Mouse (Mus musculus) midbrain, embryonic 11.5 days (tissue): ENCODE data around the gene Hyal1. TPM values are rescaled to one million over a fixed set of nuclear protein-coding genes. Genes with fewer than 3 reads are reported as not detected.
A peak's percentile ranks its signal among the peaks of the same experiment; 100 is the strongest.
"Not testable (repeated sequence)": the region's sequence is repeated elsewhere in the genome, so short reads cannot be mapped to it uniquely, and the experiment has no call there.

Experiments
- ATAC-seq: fragments of 200-750 bp; cut with Nextera tagmentation; 2 replicates; pipeline ENCODE4 v1.8.0; 2017; ENCODE audit warnings: moderate TSS enrichment, moderate library complexity; ENCODE audit not compliant: low FRiP score
- DNase-seq: peaks from one replicate; pipeline ENCODE4 v3.0.0; 2015; ENCODE audit warnings: low spot score; ENCODE audit errors: missing footprints
- H3K27ac ChIP-seq: fragments of 300-500 bp; sonication (generic); 2 replicates; pipeline ENCODE4 v1.5.1; 2014; ENCODE audit warnings: low read depth, low read length
- H3K27me3 ChIP-seq: fragments of 300-500 bp; sonication (generic); 2 replicates; pipeline ENCODE4 v1.6.1; 2014; ENCODE audit warnings: mild to moderate bottlenecking, low read length, moderate library complexity, mixed read lengths; ENCODE audit not compliant: control insufficient read depth, insufficient read depth
- H3K36me3 ChIP-seq: fragments of 300-500 bp; sonication (generic); 2 replicates; pipeline ENCODE4 v1.6.1; 2014; ENCODE audit warnings: mild to moderate bottlenecking, low read length, moderate library complexity, mixed read lengths; ENCODE audit not compliant: control insufficient read depth, insufficient read depth
- H3K4me1 ChIP-seq: fragments of 300-500 bp; sonication (generic); 2 replicates; pipeline ENCODE4 v1.6.1; 2014; ENCODE audit warnings: low read length; ENCODE audit not compliant: control insufficient read depth, insufficient read depth
- H3K4me2 ChIP-seq: fragments of 300-500 bp; sonication (generic); 2 replicates; pipeline ENCODE4 v1.6.1; 2014; ENCODE audit warnings: mild to moderate bottlenecking, moderate library complexity
- H3K4me3 ChIP-seq: fragments of 300-500 bp; sonication (generic); 2 replicates; pipeline ENCODE4 v1.5.1; 2014; ENCODE audit warnings: low read depth, low read length
- H3K9ac ChIP-seq: fragments of 300-500 bp; sonication (generic); 2 replicates; pipeline ENCODE4 v1.6.1; 2014; ENCODE audit warnings: low read length
- H3K9me3 ChIP-seq: fragments of 300-500 bp; sonication (generic); 2 replicates; pipeline ENCODE4 v1.6.1; 2016; ENCODE audit warnings: low read length; ENCODE audit not compliant: control insufficient read depth
- WGBS: fragments of 180-500 bp; shearing (Covaris S2); extraction: QIAGEN DNeasy Blood & Tissue Kit; methylation state at CpG from one replicate; pipeline ENCODE4 v1.1.7; 2014; 5-methylcytosine and 5-hydroxymethylcytosine counted together
- polyA plus RNA-seq: library from polyadenylated mRNA; unstranded; fragments of >200 nt; fragmentation: Nextera tagmentation; extraction: Ambion mirVana; gene quantifications from 2 replicates; pipeline ENCODE4 v1.2.1, GENCODE M21; 2014

Hyal1 gene
- polyA plus RNA-seq, 1 experiment from 2014 or later = 4.8 TPM

- peaks cover 27% of the 10 kb centered on the region for H3K4me1 ChIP-seq
- WGBS = under 1% methylated on average over 52 of the region's 53 CpGs
- peak overlapping the region; percentile 93 for H3K4me2 ChIP-seq
- H3K27ac ChIP-seq = peak overlapping the region; percentile 78
- DNase-seq = peak; percentile 100
- no peaks in the 10 kb centered on the region for H3K9me3 ChIP-seq
- peak overlapping the region; percentile 84 for H3K9ac ChIP-seq
- peak overlapping the region; percentile 61 for H3K4me3 ChIP-seq
- peaks cover 7% of the 10 kb centered on the region for H3K36me3 ChIP-seq
- peak; percentile 92 for ATAC-seq
- peaks cover 28% of the 10 kb centered on the region for H3K27me3 ChIP-seq
Observed at GRCm38 (mm10) chr9:107554319-107554825, 22.4 kb upstream of the Hyal1 start.

- Histone ChIP-seq H3K9ac (peak overlapping the region; percentile 84), H3K4me1 (peaks cover 27% of the 10 kb centered on the region), H3K9me3 (no peaks in the 10 kb centered on the region), H3K4me2 (peak overlapping the region; percentile 93), H3K4me3 (peak overlapping the region; percentile 61), H3K36me3 (peaks cover 11% of the 10 kb centered on the region), H3K27me3 (peaks cover 28% of the 10 kb centered on the region), H3K27ac (peak overlapping the region; percentile 78)
- ATAC-seq (no peak; the same call in 1 of the 2 replicates), DNase-seq (peak; percentile 92)
- WGBS = 0% methylated on average over 22 of the region's 23 CpGs
Observed at GRCm38 (mm10) chr9:107555031-107555457, 21.7 kb upstream of the Hyal1 start.

- H3K36me3 ChIP-seq = peaks cover 11% of the 10 kb centered on the region
- peak overlapping the region; percentile 61 for H3K4me3 ChIP-seq
- no peak overlapping the region for H3K27ac ChIP-seq
- no peak for ATAC-seq
- H3K4me1 ChIP-seq = peaks cover 27% of the 10 kb centered on the region
- peak overlapping the region; percentile 84 for H3K9ac ChIP-seq
- no peak for DNase-seq
- no peaks in the 10 kb centered on the region for H3K9me3 ChIP-seq
- peaks cover 21% of the 10 kb centered on the region for H3K27me3 ChIP-seq
- 48% methylated on average over 2 of the region's 2 CpGs for WGBS
- peak overlapping the region; percentile 93 for H3K4me2 ChIP-seq
Observed at GRCm38 (mm10) chr9:107555701-107556100, 21.0 kb upstream of the Hyal1 start.

GRCm38 (mm10) chr9:107556346-107556745 is 20.4 kb upstream of the Hyal1 start:
- Histone ChIP-seq H3K4me2 (peak overlapping the region; percentile 93), H3K9me3 (no peaks in the 10 kb centered on the region), H3K27me3 (peaks cover 15% of the 10 kb centered on the region), H3K4me3 (no peak overlapping the region), H3K36me3 (peaks cover 11% of the 10 kb centered on the region), H3K9ac (peak overlapping the region; percentile 84; the same call in 1 of the 2 replicates), H3K4me1 (peaks cover 23% of the 10 kb centered on the region), H3K27ac (no peak overlapping the region)
- WGBS = 75% methylated on average over 3 of the region's 3 CpGs
- DNase-seq = no peak
- no peak for ATAC-seq

GRCm38 (mm10) chr9:107563029-107563581 is 13.6 kb upstream of the Hyal1 start, which contains the start of gene Tusc2:
Tusc2 (plus strand) TSS chr9:107563255.
- Histone ChIP-seq H3K4me1 (peaks cover 25% of the 10 kb centered on the region), H3K36me3 (peaks cover 12% of the 10 kb centered on the region)

GRCm38 (mm10) chr9:107565556-107565955 is 11.2 kb upstream of the Hyal1 start:
- WGBS = 45% methylated on average over 5 of the region's 5 CpGs
- H3K4me3 ChIP-seq = not testable (repeated sequence)

More at GRCm38 (mm10) chr9:107563029-107563581, 13.6 kb upstream of the Hyal1 start, which contains the start of gene Tusc2:
- ATAC-seq = peak; percentile 95
- no peak within 1 kb of the TSS for H3K27ac ChIP-seq
- H3K27me3 ChIP-seq = no peaks in the 10 kb centered on the region
- DNase-seq = peak; percentile 97
- peak within 1 kb of the TSS; percentile 87 for H3K9ac ChIP-seq
- under 1% methylated on average over 45 of the region's 46 CpGs for WGBS
- peak within 1 kb of the TSS; percentile 94 for H3K4me3 ChIP-seq
- no peaks in the 10 kb centered on the region for H3K9me3 ChIP-seq
- peak within 1 kb of the TSS; percentile 90 for H3K4me2 ChIP-seq

GRCm38 (mm10) chr9:107566041-107566709 is 10.6 kb upstream of the Hyal1 start:
- WGBS = 62% methylated on average over 15 of the region's 15 CpGs
- Histone ChIP-seq H3K27me3 (no peaks in the 10 kb centered on the region), H3K27ac (no peak overlapping the region; the same call in 1 of the 2 replicates), H3K4me2 (no peak overlapping the region), H3K9me3 (no peaks in the 10 kb centered on the region), H3K36me3 (peaks cover 3% of the 10 kb centered on the region), H3K4me1 (peaks cover 37% of the 10 kb centered on the region), H3K4me3 (no peak overlapping the region), H3K9ac (no peak overlapping the region)
- ATAC-seq (no peak), DNase-seq (peak; percentile 98)

More at GRCm38 (mm10) chr9:107565556-107565955, 11.2 kb upstream of the Hyal1 start:
- H3K9ac ChIP-seq, H3K4me2 ChIP-seq, H3K27ac ChIP-seq, DNase-seq, H3K9me3 ChIP-seq, H3K36me3 ChIP-seq, H3K27me3 ChIP-seq, ATAC-seq: not testable (repeated sequence)
- H3K4me1 ChIP-seq = peaks cover 34% of the 10 kb centered on the region

GRCm38 (mm10) chr9:107566855-107567254 is 9.9 kb upstream of the Hyal1 start:
- peaks cover 8% of the 10 kb centered on the region for H3K36me3 ChIP-seq
- H3K9me3 ChIP-seq = no peaks in the 10 kb centered on the region
- no peak for DNase-seq
- no peak overlapping the region for H3K27ac ChIP-seq
- H3K4me1 ChIP-seq = peaks cover 43% of the 10 kb centered on the region
- no peak overlapping the region for H3K9ac ChIP-seq
- no peak for ATAC-seq
- no peak overlapping the region for H3K4me3 ChIP-seq
- WGBS = 72% methylated on average over 3 of the region's 3 CpGs
- no peak overlapping the region for H3K4me2 ChIP-seq
- H3K27me3 ChIP-seq = no peaks in the 10 kb centered on the region
